Mouse (Mus musculus): ENCODE results near the gene Abr. TPM values are rescaled to one million over a fixed set of nuclear protein-coding genes. Genes with fewer than 3 reads are reported as not detected.

Gene Abr
- total and polyA plus RNA-seq, 3 experiments: 3.8 to 8.8 TPM; not detected in 1

- H3K4me3 ChIP-seq (ENCODE audit: control insufficient read depth in 1 of 2, insufficient read depth in 1 of 2, low read depth in 2 of 2, low read length in 2 of 2): no peak overlapping the region
- H3K9me3 ChIP-seq (replicated peaks; ENCODE audit: insufficient read depth, low read length): no peaks in the 10 kb centered on the region
- no peaks in the 10 kb centered on the region for H3K27me3 ChIP-seq (ENCODE audit: control insufficient read depth in 1 of 2, insufficient read depth in 2 of 2, low read length in 2 of 2)
- no peak for TF ChIP-seq TBP (IDR thresholded peaks at IDR 0.05; ENCODE audit: low read depth, low read length)
- TF ChIP-seq GABPA (IDR thresholded peaks at IDR 0.05; ENCODE audit: low read depth, low read length): no peak
- TF ChIP-seq TAL1 (IDR thresholded peaks at IDR 0.05; ENCODE audit: low read length): no peak
- no peak for TF ChIP-seq RAD21 (IDR thresholded peaks at IDR 0.05; ENCODE audit: low read depth, low read length)
- no peak for TF ChIP-seq MEF2A (IDR thresholded peaks at IDR 0.05; ENCODE audit: extremely low read depth, insufficient replicate concordance, low read depth, low read length, poor library complexity, severe bottlenecking)
- no peak overlapping the region for H3K9ac ChIP-seq (ENCODE audit: control insufficient read depth, low read depth, low read length, poor library complexity, severe bottlenecking)
- peaks cover 0 to 8% of the 10 kb centered on the region in 2 experiments; a peak in 2 of 4 replicates for H3K36me3 ChIP-seq (ENCODE audit: control insufficient read depth in 1 of 2, insufficient read depth in 2 of 2, low read length in 2 of 2)
- H3K4me1 ChIP-seq (ENCODE audit: control insufficient read depth in 1 of 2, insufficient read depth in 2 of 2, low read length in 2 of 2): peaks cover 3 to 4% of the 10 kb centered on the region in 2 experiments; a peak in 1 of 4 replicates
- H3K79me2 ChIP-seq (ENCODE audit: control insufficient read depth, insufficient read depth, low read length, poor library complexity): peaks cover 12% of the 10 kb centered on the region
- DNase-seq (ENCODE audit: low read depth, low spot score): no peak
- H3K27ac ChIP-seq (ENCODE audit: control insufficient read depth, low read depth, low read length): no peak overlapping the region
These were observed 217.0 kb downstream of the Abr start for GRCm38 (mm10) chr11:76405113-76405512.

DNA sequence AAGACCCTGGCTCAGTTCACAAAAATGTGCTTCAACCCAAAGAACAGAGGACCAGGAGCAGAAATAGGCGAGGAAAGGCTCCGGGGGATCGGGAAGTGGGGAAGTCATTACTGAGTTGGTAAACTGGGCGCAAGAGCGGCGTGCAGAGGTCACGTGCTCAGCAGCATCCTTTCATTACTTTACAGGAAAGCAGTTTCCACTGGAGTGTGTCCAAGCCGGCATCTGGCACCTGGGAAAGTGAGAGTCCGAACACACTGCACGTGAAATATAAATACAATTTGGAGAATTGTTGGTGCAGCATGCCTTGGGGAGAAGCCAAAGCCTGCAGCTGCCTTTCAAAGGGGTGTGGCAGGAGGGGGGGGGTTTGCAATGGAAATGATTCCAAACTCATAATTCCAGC lies 220.7 kb downstream of the Abr start:
- H3K79me2 ChIP-seq (ENCODE audit: control insufficient read depth, insufficient read depth, low read length, poor library complexity): peaks cover 18% of the 10 kb centered on the region

More for the DNA sequence above, 220.7 kb downstream of the Abr start:
- peaks cover 6 to 11% of the 10 kb centered on the region in 2 experiments; a peak in 2 of 4 replicates for H3K4me1 ChIP-seq (ENCODE audit: control insufficient read depth in 1 of 2, insufficient read depth in 2 of 2, low read length in 2 of 2)
- H3K27me3 ChIP-seq (ENCODE audit: control insufficient read depth in 1 of 2, insufficient read depth in 2 of 2, low read length in 2 of 2): no peaks in the 10 kb centered on the region
- H3K27ac ChIP-seq (ENCODE audit: control insufficient read depth, low read depth, low read length): no peak overlapping the region
- peaks cover 0 to 10% of the 10 kb centered on the region in 2 experiments; a peak in 2 of 4 replicates for H3K36me3 ChIP-seq (ENCODE audit: control insufficient read depth in 1 of 2, insufficient read depth in 2 of 2, low read length in 2 of 2)
- no peak overlapping the region for H3K9ac ChIP-seq (ENCODE audit: control insufficient read depth, low read depth, low read length, poor library complexity, severe bottlenecking)
- TF ChIP-seq HCFC1 (IDR thresholded peaks at IDR 0.05; ENCODE audit: low read depth, low read length) (no peak), RAD21 (IDR thresholded peaks at IDR 0.05; ENCODE audit: low read depth, low read length) (no peak), TBP (IDR thresholded peaks at IDR 0.05; ENCODE audit: low read depth, low read length) (no peak), MYC (IDR thresholded peaks at IDR 0.05; ENCODE audit: low read depth, low read length) (no peak), TAL1 (IDR thresholded peaks at IDR 0.05; ENCODE audit: low read length) (no peak), GATA1 (IDR thresholded peaks at IDR 0.05; ENCODE audit: low read depth, low read length) (no peak), ZKSCAN1 (IDR thresholded peaks at IDR 0.05; ENCODE audit: low read depth, low read length) (no peak), BHLHE40 (IDR thresholded peaks at IDR 0.05; ENCODE audit: borderline replicate concordance, low read depth, low read length) (no peak), CTCF (IDR thresholded peaks at IDR 0.05 in 2 of 3, conservative IDR thresholded peaks at IDR 0.05 in 1 of 3; ENCODE audit: control insufficient read depth in 1 of 3, insufficient read depth in 1 of 3, low read depth in 2 of 3, low read length in 3 of 3, poor library complexity in 1 of 3, severe bottlenecking in 1 of 3) (no peak), POLR2AphosphoS2 (IDR thresholded peaks at IDR 0.05; ENCODE audit: low read length) (no peak), UBTF (IDR thresholded peaks at IDR 0.05; ENCODE audit: borderline replicate concordance, insufficient read depth, low read depth, low read length) (no peak), KAT2A (conservative IDR thresholded peaks at IDR 0.05; ENCODE audit: low read depth, low read length) (no peak), JUND (IDR thresholded peaks at IDR 0.05; ENCODE audit: low read depth, low read length) (no peak), GABPA (IDR thresholded peaks at IDR 0.05; ENCODE audit: low read depth, low read length) (no peak), USF2 (IDR thresholded peaks at IDR 0.05; ENCODE audit: borderline replicate concordance in 1 of 2, insufficient read depth in 1 of 2, low read depth in 1 of 2, low read length in 2 of 2) (no peak), TCF12 (IDR thresholded peaks at IDR 0.05; ENCODE audit: low read depth, low read length) (no peak), MYB (IDR thresholded peaks at IDR 0.05; ENCODE audit: low read depth, low read length) (no peak), SMC3 (IDR thresholded peaks at IDR 0.05; ENCODE audit: low read depth, low read length) (no peak), ELF1 (IDR thresholded peaks at IDR 0.05; ENCODE audit: low read depth, low read length) (no peak)
- no peak for DNase-seq (ENCODE audit: low read depth, low spot score)
- no peak overlapping the region for H3K4me3 ChIP-seq (ENCODE audit: control insufficient read depth in 1 of 2, insufficient read depth in 1 of 2, low read depth in 2 of 2, low read length in 2 of 2)
- H3K9me3 ChIP-seq (replicated peaks; ENCODE audit: insufficient read depth, low read length): no peaks in the 10 kb centered on the region

Data from MEL (cell line).